Mouse (Mus musculus): ENCODE data around the gene Myo1c. TPM values are rescaled to one million over a fixed set of nuclear protein-coding genes. Genes with fewer than 3 reads are reported as not detected.

The Myo1c gene
- total and polyA plus RNA-seq, 2 experiments from 2014 or later, result 8.2 to 21.0 TPM

DNA sequence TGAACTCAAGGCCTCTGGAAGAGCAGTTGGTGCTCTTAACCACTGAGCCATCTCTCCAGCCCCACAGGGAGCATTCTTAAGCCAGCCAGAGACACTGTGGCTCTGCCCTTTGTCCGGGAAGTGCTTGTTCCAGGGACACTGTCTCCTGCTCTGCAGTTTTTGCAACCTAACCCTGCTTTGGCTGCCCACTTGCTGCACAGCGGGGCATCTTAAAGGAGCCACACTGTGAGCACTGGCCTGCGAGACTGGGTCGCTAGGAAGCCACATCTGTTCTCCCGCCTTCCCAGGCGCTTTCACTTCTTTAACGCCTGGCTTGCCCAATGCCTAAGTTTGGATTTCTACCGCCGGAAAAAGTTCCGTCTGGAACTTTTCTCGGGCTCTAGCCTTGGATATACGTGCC lies 65.3 kb downstream of the Myo1c start:
- Histone ChIP-seq H3K4me2 (ENCODE audit: low read depth) (no peak overlapping the region), H3K4me3 (ENCODE audit: low read depth, low read length) (no peak overlapping the region), H3K36me3 (ENCODE audit: insufficient read depth) (no peaks in the 10 kb centered on the region), H3K9ac (no peak overlapping the region), H3K9me3 (ENCODE audit: low read length) (no peaks in the 10 kb centered on the region), H3K4me1 (ENCODE audit: insufficient read depth) (no peaks in the 10 kb centered on the region), H3K27ac (ENCODE audit: low read depth, low read length) (no peak overlapping the region), H3K27me3 (ENCODE audit: insufficient read depth, low read length) (no peaks in the 10 kb centered on the region)
- no peak for TF ChIP-seq CTCF (IDR thresholded peaks at IDR 0.05; ENCODE audit: low read depth)
- DNase-seq, result no peak
- WGBS, result 20% methylated on average over 12 of the region's 12 CpGs
- ATAC-seq, result no peak

GRCm38 (mm10) chr11:75716661-75717325 lies 66.5 kb downstream of the Myo1c start:
- 72% methylated on average over 7 of the region's 8 CpGs for WGBS
- Histone ChIP-seq H3K4me3 (ENCODE audit: low read depth, low read length) (no peak overlapping the region), H3K9ac (no peak overlapping the region), H3K4me2 (ENCODE audit: low read depth) (no peak overlapping the region), H3K36me3 (ENCODE audit: insufficient read depth) (no peaks in the 10 kb centered on the region), H3K4me1 (ENCODE audit: insufficient read depth) (no peaks in the 10 kb centered on the region), H3K9me3 (ENCODE audit: low read length) (no peaks in the 10 kb centered on the region), H3K27me3 (ENCODE audit: insufficient read depth, low read length) (no peaks in the 10 kb centered on the region), H3K27ac (ENCODE audit: low read depth, low read length) (no peak overlapping the region)
- peak; percentile 43 for TF ChIP-seq CTCF (IDR thresholded peaks at IDR 0.05; ENCODE audit: low read depth)
- ATAC-seq (peak; percentile 64), DNase-seq (peak; percentile 43)

DNA sequence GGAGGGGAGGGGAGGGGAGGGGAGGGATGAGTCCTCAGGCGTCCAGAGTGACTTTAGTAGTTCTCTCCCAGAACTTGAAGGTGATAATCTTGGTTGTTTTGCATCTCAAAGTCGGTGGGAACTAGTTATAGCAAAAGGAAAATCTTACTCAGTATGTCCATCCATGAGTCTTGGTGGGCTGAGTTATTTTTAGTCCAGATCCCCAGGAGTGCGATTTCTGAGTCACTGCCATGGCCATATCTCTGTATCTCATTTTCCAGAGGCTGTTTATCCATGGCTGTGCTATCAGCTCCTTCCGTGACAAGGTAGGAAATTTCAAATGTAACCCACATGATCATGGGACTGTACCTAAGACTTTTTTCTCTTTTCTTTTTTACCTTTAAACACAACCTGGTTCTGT lies 72.0 kb downstream of the Myo1c start:
- Histone ChIP-seq H3K9ac (no peak overlapping the region), H3K4me2 (ENCODE audit: low read depth) (no peak overlapping the region), H3K4me3 (ENCODE audit: low read depth, low read length) (no peak overlapping the region), H3K27ac (ENCODE audit: low read depth, low read length) (no peak overlapping the region), H3K27me3 (ENCODE audit: insufficient read depth, low read length) (no peaks in the 10 kb centered on the region), H3K4me1 (ENCODE audit: insufficient read depth) (no peaks in the 10 kb centered on the region), H3K36me3 (ENCODE audit: insufficient read depth) (no peaks in the 10 kb centered on the region), H3K9me3 (ENCODE audit: low read length) (no peaks in the 10 kb centered on the region)
- DNase-seq, result no peak
- no peak for TF ChIP-seq CTCF (IDR thresholded peaks at IDR 0.05; ENCODE audit: low read depth)
- no peak for ATAC-seq
- 62% methylated on average over 4 of the region's 4 CpGs for WGBS

Other genes with a start within 250 kb of the Myo1c start
- 43.0 and 53.3 TPM in 2 replicates for gene Serpinf1, start 227.8 kb upstream of the Myo1c start, total RNA-seq (2014; rRNA removed)
- gene Serpinf1, start 227.8 kb upstream of the Myo1c start, polyA plus RNA-seq (2015; fragmentation: Nextera tagmentation; extraction: Ambion mirVana), result 44.6 and 57.7 TPM in 2 replicates
- gene Serpinf2, start 210.9 kb upstream of the Myo1c start, total RNA-seq (2014; rRNA removed), result 0.24 TPM in 1 of 2 replicates, not detected in the other
- not detected in 2 replicates for gene Serpinf2, start 210.9 kb upstream of the Myo1c start, polyA plus RNA-seq (2015; fragmentation: Nextera tagmentation; extraction: Ambion mirVana)
- gene Wdr81, start 195.8 kb upstream of the Myo1c start, total RNA-seq (2014; rRNA removed), result 15.8 and 15.9 TPM in 2 replicates
- gene Wdr81, start 195.8 kb upstream of the Myo1c start, polyA plus RNA-seq (2015; fragmentation: Nextera tagmentation; extraction: Ambion mirVana), result 4.2 and 4.9 TPM in 2 replicates
- gene Tlcd2, start 188.8 kb upstream of the Myo1c start, total RNA-seq (2014; rRNA removed), result 0.31 and 1.4 TPM in 2 replicates
- 0.79 and 1.2 TPM in 2 replicates for gene Tlcd2, start 188.8 kb upstream of the Myo1c start, polyA plus RNA-seq (2015; fragmentation: Nextera tagmentation; extraction: Ambion mirVana)
- gene Prpf8, start 163.7 kb upstream of the Myo1c start, total RNA-seq (2014; rRNA removed), result 89.0 and 120 TPM in 2 replicates
- 25.6 and 27.9 TPM in 2 replicates for gene Prpf8, start 163.7 kb upstream of the Myo1c start, polyA plus RNA-seq (2015; fragmentation: Nextera tagmentation; extraction: Ambion mirVana)
- 0.67 and 1.6 TPM in 2 replicates for gene Rilp, start 140.4 kb upstream of the Myo1c start, total RNA-seq (2014; rRNA removed)
- gene Rilp, start 140.4 kb upstream of the Myo1c start, polyA plus RNA-seq (2015; fragmentation: Nextera tagmentation; extraction: Ambion mirVana), result 2.9 and 4.9 TPM in 2 replicates
- gene Scarf1, start 137.0 kb upstream of the Myo1c start, total RNA-seq (2014; rRNA removed), result 4.0 and 4.5 TPM in 2 replicates
- 3.1 and 3.5 TPM in 2 replicates for gene Scarf1, start 137.0 kb upstream of the Myo1c start, polyA plus RNA-seq (2015; fragmentation: Nextera tagmentation; extraction: Ambion mirVana)
- gene Slc43a2, start 118.8 kb upstream of the Myo1c start, total RNA-seq (2014; rRNA removed), result 16.5 and 24.0 TPM in 2 replicates
- gene Slc43a2, start 118.8 kb upstream of the Myo1c start, polyA plus RNA-seq (2015; fragmentation: Nextera tagmentation; extraction: Ambion mirVana), result 10.4 and 14.1 TPM in 2 replicates
- 83.0 and 95.7 TPM in 2 replicates for gene Pitpna, start 62.4 kb upstream of the Myo1c start, total RNA-seq (2014; rRNA removed)
- 85.8 and 101 TPM in 2 replicates for gene Pitpna, start 62.4 kb upstream of the Myo1c start, polyA plus RNA-seq (2015; fragmentation: Nextera tagmentation; extraction: Ambion mirVana)
- 52.4 and 57.4 TPM in 2 replicates for gene Inpp5k, start 19.5 kb upstream of the Myo1c start, total RNA-seq (2014; rRNA removed)
- 50.2 and 50.7 TPM in 2 replicates for gene Inpp5k, start 19.5 kb upstream of the Myo1c start, polyA plus RNA-seq (2015; fragmentation: Nextera tagmentation; extraction: Ambion mirVana)
- 88.7 and 89.8 TPM in 2 replicates for gene Crk, start 28.8 kb downstream of the Myo1c start, total RNA-seq (2014; rRNA removed)
- 90.9 and 93.4 TPM in 2 replicates for gene Crk, start 28.8 kb downstream of the Myo1c start, polyA plus RNA-seq (2015; fragmentation: Nextera tagmentation; extraction: Ambion mirVana)
- 309 and 330 TPM in 2 replicates for gene Ywhae, start 82.4 kb downstream of the Myo1c start, total RNA-seq (2014; rRNA removed)
- gene Ywhae, start 82.4 kb downstream of the Myo1c start, polyA plus RNA-seq (2015; fragmentation: Nextera tagmentation; extraction: Ambion mirVana), result 1,517 and 1,700 TPM in 2 replicates
- 13.3 and 16.2 TPM in 2 replicates for gene Doc2b, start 145.5 kb downstream of the Myo1c start, total RNA-seq (2014; rRNA removed)
- gene Doc2b, start 145.5 kb downstream of the Myo1c start, polyA plus RNA-seq (2015; fragmentation: Nextera tagmentation; extraction: Ambion mirVana), result 3.5 and 5.3 TPM in 2 replicates

Data from forebrain, postnatal 0 days (tissue).